29 mouse cellular contexts compared by ENCODE assay signal in the genomic region with DNA sequence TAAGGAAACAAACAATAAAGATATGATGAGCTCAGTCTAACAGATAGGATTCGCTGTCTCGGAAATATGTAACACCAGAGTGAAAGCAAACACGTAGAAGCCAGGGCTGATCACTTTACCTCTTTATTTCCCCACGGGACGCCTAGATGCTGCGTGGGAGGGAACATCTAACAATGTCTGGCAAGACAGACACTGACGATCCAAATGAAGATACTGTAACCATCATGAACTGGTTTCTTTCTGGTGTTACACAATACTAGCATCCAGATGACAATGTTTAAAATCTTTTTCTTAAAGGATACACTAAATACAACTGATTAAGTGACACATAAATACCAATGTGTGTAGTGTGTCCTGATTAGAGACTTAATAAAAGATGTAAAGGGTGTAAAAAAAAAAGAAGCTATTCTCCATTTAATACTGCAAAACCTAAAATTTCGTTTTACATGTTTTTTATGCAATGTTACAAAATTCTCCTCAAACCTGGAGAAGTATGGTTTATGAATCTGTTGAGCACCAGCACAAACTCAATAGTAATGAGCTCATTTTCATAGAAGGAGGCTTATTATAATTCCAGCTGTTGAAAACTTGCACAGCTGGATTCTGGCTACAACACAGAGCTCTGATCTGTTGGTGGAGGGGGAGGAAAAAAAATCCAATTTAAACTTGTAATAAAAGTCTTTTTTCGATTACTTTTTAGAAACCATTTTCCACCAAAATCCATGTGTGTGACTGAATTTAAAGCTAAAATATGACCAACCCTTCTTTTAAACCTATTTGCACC.
DNase-seq lines count a peak whose midpoint lies in the region; ATAC-seq and TF ChIP-seq lines count a peak whose summit lies in the region.
"Had no signal": no experiment of that assay in that cellular context is flagged by ENCODE, and none has a peak within 500 bp of the region (broad histone marks: within the 10 kb centered on the region; RNA-seq: fewer than 3 reads in every experiment).

No protein-coding gene starts in this region.

- H3K36me3 ChIP-seq in lung, embryonic 14.5 days (ENCODE audit: insufficient read depth): no peaks in the 10 kb centered on the region
- H3K36me3 ChIP-seq in heart, adult 2 months (ENCODE audit: control insufficient read depth, insufficient read depth, low read length): no peaks in the 10 kb centered on the region
- H3K36me3 ChIP-seq in hindbrain, embryonic 12.5 days: no peaks in the 10 kb centered on the region
- H3K36me3 ChIP-seq: heart, embryonic 13.5 days; hindbrain, embryonic 15.5 days; kidney, embryonic 15.5 days; liver, embryonic 12.5 days; midbrain, embryonic 10.5 days; midbrain, embryonic 15.5 days had no signal

- TF ChIP-seq CTCF in lung, embryonic 14.5 days (IDR thresholded peaks at IDR 0.05; ENCODE audit: low read depth): no peak
- no peak for TF ChIP-seq CTCF in heart, adult 2 months (IDR thresholded peaks at IDR 0.05)

- no peak for TF ChIP-seq EP300 in heart, adult 2 months (IDR thresholded peaks at IDR 0.05; ENCODE audit: insufficient read depth, low read depth, low read length)

- no peaks in the 10 kb centered on the region for H3K9me3 ChIP-seq in lung, embryonic 14.5 days (ENCODE audit: low read depth, low read length)
- no peaks in the 10 kb centered on the region for H3K9me3 ChIP-seq in hindbrain, embryonic 12.5 days (replicated peaks)
- H3K9me3 ChIP-seq: heart, embryonic 13.5 days; hindbrain, embryonic 15.5 days; kidney, embryonic 15.5 days; liver, embryonic 12.5 days; midbrain, embryonic 10.5 days; midbrain, embryonic 15.5 days had no signal

- H3K4me3 ChIP-seq in lung, embryonic 14.5 days (ENCODE audit: low read depth, low read length): no peak overlapping the region
- H3K4me3 ChIP-seq in heart, adult 2 months: no peak overlapping the region
- H3K4me3 ChIP-seq in hindbrain, embryonic 12.5 days: no peak overlapping the region
- H3K4me3 ChIP-seq: heart, embryonic 13.5 days; hindbrain, embryonic 15.5 days; kidney, embryonic 15.5 days; left cerebral cortex, adult 2 months; liver, embryonic 12.5 days; midbrain, embryonic 10.5 days; midbrain, embryonic 15.5 days had no signal

- intact Hi-C loops in heart, adult 2 months (cut with DNase I): no loop called here

- H3K79me2 ChIP-seq in heart, adult 2 months (replicated peaks; ENCODE audit: control insufficient read depth, insufficient read depth, low read length): no peaks in the 10 kb centered on the region

- peak; percentile 31 for ATAC-seq in frontal cortex, adult (ENCODE audit: low TSS enrichment)
- no peak for ATAC-seq in lung, embryonic 14.5 days (ENCODE audit: insufficient read depth)
- no peak for ATAC-seq in hindbrain, embryonic 12.5 days (ENCODE audit: low FRiP score)
- ATAC-seq: activated CD4-positive, CD25-positive, alpha-beta regulatory T cell, adult 4 months; CD4-positive, CD25-positive, alpha-beta regulatory T cell, adult 4 months; forebrain, postnatal 0 days; inflammation-experienced regulatory T-cells, adult 6 months; liver, embryonic 12.5 days; liver, postnatal 0 days; midbrain, embryonic 15.5 days had no signal

- no peak for DNase-seq in frontal cortex, postnatal 25 days (ENCODE audit: low spot score in 2 of 2)
- peak; percentile 48 for DNase-seq in lung, embryonic 14.5 days
- DNase-seq in lung, adult 18-20 months: no peak
- DNase-seq in forelimb bud, embryonic 11.5 days (ENCODE audit: low read depth, low spot score): peak; percentile 17
- peak; percentile 54 for DNase-seq in skeletal muscle tissue, adult 2 months (ENCODE audit: low read depth, low spot score)
- no peak for DNase-seq in heart, adult 2 months
- DNase-seq: adrenal gland, adult 2 months; adrenal gland, postnatal 36 days; cerebellum, adult 18-20 months; forebrain, postnatal 0 days; kidney, adult 18-20 months; kidney, postnatal 25 days; liver, postnatal 0 days; lung, postnatal 14 days; right cerebral cortex, postnatal 25 days; spleen, adult 18-20 months; thymus, postnatal 14 days had no signal

- no peak overlapping the region for H3K4me2 ChIP-seq in lung, embryonic 14.5 days
- no peak overlapping the region for H3K4me2 ChIP-seq in hindbrain, embryonic 12.5 days (replicated peaks)
- H3K4me2 ChIP-seq: heart, embryonic 13.5 days; hindbrain, embryonic 15.5 days; kidney, embryonic 15.5 days; liver, embryonic 12.5 days; midbrain, embryonic 15.5 days had no signal

- peaks cover 4% of the 10 kb centered on the region for H3K4me1 ChIP-seq in lung, embryonic 14.5 days (ENCODE audit: insufficient read depth)
- peaks cover 2% of the 10 kb centered on the region; the same call in 1 of the 2 replicates for H3K4me1 ChIP-seq in heart, adult 2 months (ENCODE audit: control insufficient read depth, insufficient read depth, low read length)
- H3K4me1 ChIP-seq in hindbrain, embryonic 12.5 days: 0 out of 2 replicates have a peak, but pooled peaks cover 2% of the 10 kb centered on the region
- H3K4me1 ChIP-seq: hindbrain, embryonic 15.5 days; kidney, embryonic 15.5 days; liver, embryonic 12.5 days; midbrain, embryonic 15.5 days had no signal

- H3K9ac ChIP-seq in lung, embryonic 14.5 days: no peak overlapping the region
- no peak overlapping the region for H3K9ac ChIP-seq in heart, adult 2 months (ENCODE audit: low read depth, low read length)
- no peak overlapping the region for H3K9ac ChIP-seq in hindbrain, embryonic 12.5 days
- H3K9ac ChIP-seq: forebrain, postnatal 0 days; heart, embryonic 13.5 days; hindbrain, embryonic 15.5 days; kidney, embryonic 15.5 days; liver, embryonic 12.5 days; liver, postnatal 0 days; midbrain, embryonic 15.5 days had no signal

- WGBS in lung, embryonic 14.5 days: 38% methylated on average over 9 of the region's 9 CpGs
- 57% methylated on average over 9 of the region's 9 CpGs for WGBS in heart, adult 2 months
- WGBS in hindbrain, embryonic 12.5 days: 74% methylated on average over 9 of the region's 9 CpGs

- no peak for TF ChIP-seq POLR2A in heart, adult 2 months (IDR thresholded peaks at IDR 0.05; ENCODE audit: insufficient read depth, low read depth, low read length)

- no peaks in the 10 kb centered on the region for H3K27me3 ChIP-seq in lung, embryonic 14.5 days (ENCODE audit: insufficient read depth, low read length)
- no peaks in the 10 kb centered on the region for H3K27me3 ChIP-seq in heart, adult 2 months (ENCODE audit: control insufficient read depth, insufficient read depth, low read length)
- no peaks in the 10 kb centered on the region for H3K27me3 ChIP-seq in hindbrain, embryonic 12.5 days
- H3K27me3 ChIP-seq: heart, embryonic 13.5 days; hindbrain, embryonic 15.5 days; kidney, embryonic 15.5 days; liver, embryonic 12.5 days; midbrain, embryonic 15.5 days had no signal

- no peak overlapping the region for H3K27ac ChIP-seq in lung, embryonic 14.5 days (ENCODE audit: low read depth)
- no peak overlapping the region for H3K27ac ChIP-seq in heart, adult 2 months
- H3K27ac ChIP-seq in hindbrain, embryonic 12.5 days: no peak overlapping the region
- H3K27ac ChIP-seq: hindbrain, embryonic 15.5 days; kidney, embryonic 15.5 days; left cerebral cortex, adult 2 months; liver, embryonic 12.5 days; midbrain, embryonic 10.5 days; midbrain, embryonic 15.5 days had no signal

Comparison
In these comparisons a context has a peak if more than half of its experiments do, and no peak if none do; other contexts are left out.
1. DNase-seq: peak in lung, embryonic 14.5 days (single experiment), forelimb bud, embryonic 11.5 days (single experiment) and skeletal muscle tissue, adult 2 months (single experiment); none in frontal cortex, postnatal 25 days (0 of 2), lung, adult 18-20 months (0 of 2) and heart, adult 2 months (0 of 2).